Mouse (Mus musculus) CH12F3 (cell line): ENCODE measurements around the gene Evi2.

Experiments
- in situ Hi-C: fragments of 300-500 bp; cut with MboI; formaldehyde crosslinking; loops from 2 replicates; pipeline ENCODE4 v1.14.3; 2020; ENCODE audit warnings: low sequenced_read_pairs

Evi2 gene

DNA sequence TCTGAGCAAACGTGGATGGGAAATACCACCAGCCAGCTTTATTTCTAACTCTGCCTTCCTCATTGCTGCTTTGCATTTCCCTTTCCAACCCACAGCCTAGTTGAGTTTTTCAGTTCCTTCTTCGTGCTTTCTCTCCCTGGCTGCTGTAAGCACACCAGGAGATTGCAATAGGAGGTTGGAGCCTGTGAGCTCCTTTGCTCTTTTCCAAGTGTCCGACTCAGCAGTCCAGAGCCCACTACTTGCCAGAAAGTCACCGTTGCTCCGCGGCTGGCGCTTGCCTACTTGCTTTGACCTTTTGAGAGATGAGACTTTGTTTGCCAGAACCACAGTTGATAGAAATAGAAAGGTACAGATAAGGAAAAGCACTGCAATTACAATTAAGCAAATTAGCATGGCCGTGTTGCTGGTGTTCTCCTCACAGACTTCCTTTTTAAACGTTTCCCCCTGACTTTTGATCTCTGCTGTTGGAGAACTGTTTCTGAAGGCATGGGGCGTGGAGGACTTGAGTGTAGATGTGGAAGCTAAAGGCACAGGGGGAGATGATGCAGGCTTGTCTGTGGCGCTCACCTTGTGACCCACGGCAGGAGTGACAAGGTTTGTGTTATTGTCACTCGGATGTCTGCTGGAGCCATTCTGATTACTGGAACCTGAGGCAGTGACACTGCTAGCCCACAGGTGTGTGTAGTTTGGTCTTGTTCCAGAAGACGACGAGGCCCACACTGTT, 3.2 kb downstream of the Evi2 start:
- in situ Hi-C loops, result no loop called here

DNA sequence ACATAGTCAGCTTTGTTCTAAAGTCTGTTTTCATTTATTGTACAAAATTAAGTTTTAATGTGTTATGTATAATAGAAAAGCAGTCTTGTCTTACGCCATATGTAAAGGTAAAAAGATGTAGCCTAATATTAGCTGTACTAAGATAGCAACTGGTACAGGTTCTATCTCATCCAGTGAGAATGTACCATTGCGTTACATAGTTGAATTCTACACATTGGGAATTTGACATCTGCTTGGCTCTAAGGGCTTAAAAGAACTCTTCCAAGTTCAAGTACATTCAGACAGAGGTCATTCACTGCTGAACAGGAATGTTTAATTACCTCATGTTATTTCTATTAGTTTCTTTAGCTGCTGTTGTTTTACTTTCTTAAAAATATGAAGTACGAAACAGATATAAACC, 3.8 kb downstream of the Evi2 start:
- in situ Hi-C loops, result no loop called here

DNA sequence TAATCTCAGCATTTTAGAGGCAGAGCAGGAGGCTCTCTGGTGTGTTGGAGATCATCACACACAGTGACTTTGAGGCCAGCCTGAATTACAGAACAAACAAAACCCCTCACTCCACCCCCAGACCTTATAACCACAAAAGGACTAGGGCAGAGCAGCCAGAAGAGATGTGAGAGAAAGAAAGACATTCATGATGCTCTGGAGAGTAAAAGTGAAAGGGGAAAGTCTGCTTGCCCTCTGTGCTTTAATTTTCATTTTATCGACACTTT, 6.1 kb downstream of the Evi2 start:
- in situ Hi-C loops, result no loop called here

DNA sequence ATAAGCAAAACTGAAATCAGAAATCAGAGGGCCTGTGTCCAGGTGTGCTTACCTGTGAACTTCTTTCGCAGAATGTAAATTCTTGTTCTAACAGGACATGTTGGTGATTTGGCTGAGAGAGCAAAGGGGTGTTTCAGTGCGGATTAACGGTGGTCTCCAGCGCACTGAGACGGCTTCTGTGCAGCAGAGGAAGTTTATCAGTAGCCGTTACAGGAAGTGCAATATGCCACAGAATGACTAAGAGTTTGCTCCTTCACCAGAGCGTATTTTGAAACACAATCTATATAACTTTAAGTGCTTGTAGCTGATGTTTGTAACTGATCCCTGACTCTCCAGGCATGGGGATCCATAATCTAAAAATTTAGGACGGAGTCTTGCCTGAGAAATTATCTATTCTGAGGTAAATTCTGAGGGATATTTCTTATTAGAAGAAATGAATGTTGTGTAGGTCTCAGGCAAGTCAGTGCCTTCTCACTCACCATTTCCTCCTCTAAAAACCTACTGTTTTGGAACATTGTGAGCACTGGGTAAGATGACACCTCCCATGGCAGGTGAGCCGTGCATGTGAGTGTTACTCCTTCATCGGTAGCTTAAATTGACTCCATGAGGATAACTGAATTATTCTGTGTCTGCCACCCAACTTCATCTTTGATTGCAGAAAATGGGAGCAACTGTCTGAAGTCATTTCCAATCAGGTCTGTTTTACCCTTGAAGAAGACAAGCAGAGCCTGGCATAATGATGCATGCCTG, 6.7 kb downstream of the Evi2 start, which contains the start of gene Evi2b:
TSS of gene Evi2b (minus strand) at position 203 of the 750 bp plus-strand sequence.
- in situ Hi-C loops, result no loop called here

DNA sequence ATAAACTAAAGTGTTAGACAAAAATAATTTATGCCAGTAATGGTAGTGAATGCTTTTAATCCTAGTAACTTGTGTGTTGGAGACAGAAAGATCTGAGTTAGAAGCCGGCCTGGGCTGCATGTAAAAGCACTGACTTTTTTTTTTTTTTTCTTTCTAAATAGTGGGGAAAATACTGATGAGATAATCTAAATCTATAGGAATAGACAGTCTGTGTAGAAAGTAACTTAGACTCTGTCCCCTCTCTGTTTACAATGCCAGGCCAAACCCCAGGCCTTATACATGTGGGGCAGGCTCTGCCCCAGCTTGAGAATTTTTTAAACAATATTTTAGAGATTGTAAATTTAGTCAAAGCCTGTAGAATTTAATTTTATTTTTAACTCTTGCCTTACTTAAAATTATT, 7.4 kb downstream of the Evi2 start:
- in situ Hi-C loops, result no loop called here

DNA sequence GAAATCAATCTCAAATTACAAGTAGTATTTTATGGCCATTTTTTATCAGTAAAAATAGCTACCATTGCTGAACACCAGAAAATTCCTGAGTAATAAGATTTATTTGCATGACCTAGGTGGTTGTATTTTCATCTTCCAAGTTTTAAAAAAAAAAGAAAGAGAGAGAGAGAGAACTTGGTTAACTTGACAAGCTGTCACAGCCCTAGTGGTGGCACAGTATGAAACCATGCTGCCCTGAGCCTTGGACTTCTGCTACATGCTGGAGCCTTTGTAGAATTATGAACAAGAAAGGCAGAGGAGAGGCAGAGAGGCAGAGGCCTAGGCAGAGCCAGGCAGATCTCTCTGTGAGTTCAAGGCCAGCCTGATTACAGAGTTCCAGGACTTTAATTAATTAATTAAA, 8.5 kb downstream of the Evi2 start:
- in situ Hi-C loops, result no loop called here

DNA sequence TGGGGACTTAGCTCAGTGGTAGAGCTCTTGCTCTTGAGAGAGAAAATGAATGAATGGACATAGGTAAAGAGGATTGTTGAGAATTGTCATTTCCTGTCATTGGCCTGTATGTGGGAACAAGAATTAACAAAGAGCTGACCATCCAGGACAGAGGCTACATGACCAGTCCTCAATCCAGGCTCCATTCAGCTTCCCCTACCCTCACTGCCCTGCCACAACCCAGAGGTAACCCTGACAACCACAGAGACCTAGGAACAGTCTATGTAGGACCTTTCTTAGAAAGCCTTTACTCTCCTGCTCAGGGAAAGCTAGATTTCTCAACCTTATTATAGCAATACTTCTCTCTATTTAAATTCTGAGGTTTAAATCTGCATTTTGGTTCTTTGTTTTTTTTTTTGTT, 9.6 kb downstream of the Evi2 start:
- in situ Hi-C loops, result no loop called here

DNA sequence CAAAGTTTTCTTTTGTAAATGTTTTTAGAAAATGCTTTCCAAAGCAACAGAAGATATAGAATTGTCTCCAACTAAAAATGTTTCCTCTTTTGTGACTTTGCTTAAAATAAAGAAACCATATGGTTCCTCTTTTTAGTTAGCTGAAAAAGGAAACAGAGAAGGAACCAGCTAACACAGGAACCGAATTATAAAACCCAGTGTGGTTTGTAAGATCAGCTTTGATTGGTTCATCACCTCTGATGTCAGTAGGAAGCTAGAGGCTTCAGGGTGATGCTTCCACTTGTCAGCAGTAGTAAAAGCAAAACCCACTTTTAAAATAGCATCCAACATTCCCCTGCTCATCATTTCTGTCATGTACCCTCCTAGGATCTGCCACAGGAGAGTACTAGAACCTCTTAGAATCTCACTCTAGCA, 10.5 kb downstream of the Evi2 start:
- in situ Hi-C loops, result no loop called here

DNA sequence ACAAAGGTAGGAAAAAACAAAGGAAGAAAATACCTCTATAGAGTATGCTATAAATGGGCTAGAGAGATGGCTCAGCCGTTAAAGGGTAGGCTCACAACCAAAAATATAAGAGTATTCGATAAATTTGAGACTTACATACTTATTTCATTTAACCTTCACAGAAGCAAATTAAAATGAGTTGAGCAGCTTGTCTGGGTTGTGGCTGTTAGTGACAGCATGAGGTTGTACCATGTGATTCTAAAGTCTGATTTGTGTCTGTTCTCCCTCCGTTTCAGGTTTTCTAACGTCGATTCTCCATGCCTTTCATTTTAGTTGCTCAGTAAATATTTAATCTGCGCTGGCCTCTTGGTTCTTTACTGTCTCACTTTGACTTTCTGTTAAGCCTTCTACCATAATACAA, 11.1 kb downstream of the Evi2 start:
- in situ Hi-C loops, result no loop called here

DNA sequence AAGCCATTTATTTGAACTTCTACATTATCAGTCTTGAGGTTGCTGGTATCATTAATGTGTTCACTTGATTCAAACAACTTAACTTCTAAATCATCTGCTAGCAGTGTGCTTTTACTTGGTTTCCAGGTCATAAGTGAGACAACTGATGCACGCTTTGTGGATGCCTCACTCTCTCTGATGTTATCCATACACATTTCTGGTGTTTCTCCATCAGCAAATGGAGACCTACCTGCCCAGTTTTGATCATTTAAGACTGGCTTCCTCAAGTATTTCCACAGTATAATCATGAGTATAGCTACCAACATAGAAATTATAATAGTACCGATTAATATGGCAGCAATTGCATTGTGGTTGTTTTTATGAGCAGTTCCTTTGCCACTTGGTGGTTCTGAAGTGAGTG, 14.6 kb downstream of the Evi2 start:
- in situ Hi-C loops, result no loop called here

DNA sequence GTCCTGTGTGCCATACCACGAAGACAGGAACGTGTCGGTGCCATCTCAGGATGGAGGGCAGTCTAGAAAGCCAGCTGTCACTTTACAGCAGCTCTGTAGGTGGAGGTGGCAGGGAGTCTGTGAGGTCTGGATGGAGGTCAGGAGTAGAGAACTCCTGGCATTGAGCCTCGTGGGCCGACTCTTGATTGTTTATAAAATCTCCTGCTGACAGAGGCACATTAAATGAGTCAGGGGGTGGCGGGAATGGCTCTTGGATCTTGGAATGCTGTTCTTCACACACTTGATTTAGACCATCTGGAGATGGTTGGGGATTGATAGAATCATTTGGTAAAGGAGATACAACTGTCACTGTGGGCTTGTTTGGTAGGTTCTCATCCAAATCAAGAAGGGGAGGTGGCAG, 15.1 kb downstream of the Evi2 start:
- in situ Hi-C loops, result no loop called here

DNA sequence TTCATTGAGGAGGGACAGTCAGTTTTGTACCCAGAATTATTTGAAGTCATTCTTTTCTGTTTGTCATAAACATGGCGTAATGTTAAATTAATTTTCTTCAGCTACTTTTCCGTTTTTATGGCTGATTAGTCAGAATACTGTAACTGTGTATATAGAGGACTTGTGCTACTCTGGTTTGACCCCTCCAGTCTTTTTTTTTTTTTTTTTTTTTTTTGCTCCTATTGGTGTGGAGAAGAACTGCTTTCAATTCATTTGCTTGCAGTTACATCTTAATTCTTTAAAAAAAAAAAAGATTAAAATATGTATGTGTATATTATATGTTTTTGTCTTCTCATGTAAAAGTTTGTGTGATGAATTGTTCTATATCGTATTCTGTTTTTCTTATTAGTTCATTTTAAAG, 18.4 kb downstream of the Evi2 start:
- in situ Hi-C loops, result no loop called here

DNA sequence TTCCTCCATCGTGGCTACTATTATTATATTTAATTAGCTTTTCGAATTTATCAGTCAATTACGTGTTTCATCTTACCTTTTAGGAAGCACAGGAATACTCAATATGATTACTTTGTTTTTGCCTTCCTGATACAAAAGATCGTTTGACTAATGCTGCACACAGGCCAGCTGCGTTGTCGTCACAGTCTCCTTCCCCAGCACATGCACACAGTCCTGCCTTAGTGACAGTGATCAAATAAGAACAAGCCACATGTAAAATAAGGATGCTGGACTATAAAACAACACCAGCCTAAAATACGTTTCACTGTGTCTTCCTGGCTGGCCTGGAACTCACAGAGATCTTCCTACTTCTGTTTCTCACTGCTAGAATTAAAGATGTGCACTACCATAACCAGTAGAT, 25.9 kb downstream of the Evi2 start:
- in situ Hi-C loops, result no loop called here

DNA sequence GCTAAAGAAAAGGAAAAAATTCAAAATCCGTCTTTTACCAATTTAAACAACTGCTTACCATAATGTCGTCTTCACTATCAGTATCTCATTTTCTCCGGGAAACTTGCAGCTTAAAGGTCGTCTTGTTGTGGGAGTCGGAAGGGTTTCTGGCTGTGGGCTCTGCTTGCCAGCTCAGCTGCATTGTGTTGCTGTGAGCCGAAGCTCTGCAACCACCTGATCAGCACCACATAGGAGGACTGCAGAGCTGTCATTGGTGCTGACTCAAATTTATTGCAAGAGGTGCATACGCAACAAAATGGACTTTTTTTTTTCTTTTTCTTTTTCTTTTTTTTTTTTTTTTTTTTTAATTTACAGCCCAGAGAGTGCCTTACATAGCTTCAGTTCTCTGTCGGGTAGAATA, 26.5 kb downstream of the Evi2 start, which contains the start of gene Omg:
TSS of gene Omg (minus strand) at position 240 of the 400 bp plus-strand sequence.
- in situ Hi-C loops, result no loop called here

DNA sequence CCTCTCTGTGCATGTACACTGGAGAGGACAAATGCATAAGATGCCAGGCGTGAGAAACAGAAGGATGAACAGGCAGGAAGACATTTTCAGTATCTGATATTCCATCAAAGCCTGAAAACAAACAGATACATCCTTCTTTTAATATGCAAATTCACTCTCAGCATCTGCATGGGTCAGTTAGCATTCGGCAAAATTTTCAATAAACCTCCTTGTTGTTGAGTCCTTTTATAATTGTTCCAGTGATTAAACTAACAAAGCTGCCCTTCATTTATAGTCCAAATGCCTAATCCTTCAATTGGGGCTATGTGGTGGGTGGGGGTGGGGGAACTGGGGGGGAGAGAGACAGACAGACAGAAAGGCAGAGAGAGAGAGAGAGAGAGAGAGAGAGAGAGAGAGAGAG, 27.5 kb downstream of the Evi2 start:
- in situ Hi-C loops, result no loop called here

DNA sequence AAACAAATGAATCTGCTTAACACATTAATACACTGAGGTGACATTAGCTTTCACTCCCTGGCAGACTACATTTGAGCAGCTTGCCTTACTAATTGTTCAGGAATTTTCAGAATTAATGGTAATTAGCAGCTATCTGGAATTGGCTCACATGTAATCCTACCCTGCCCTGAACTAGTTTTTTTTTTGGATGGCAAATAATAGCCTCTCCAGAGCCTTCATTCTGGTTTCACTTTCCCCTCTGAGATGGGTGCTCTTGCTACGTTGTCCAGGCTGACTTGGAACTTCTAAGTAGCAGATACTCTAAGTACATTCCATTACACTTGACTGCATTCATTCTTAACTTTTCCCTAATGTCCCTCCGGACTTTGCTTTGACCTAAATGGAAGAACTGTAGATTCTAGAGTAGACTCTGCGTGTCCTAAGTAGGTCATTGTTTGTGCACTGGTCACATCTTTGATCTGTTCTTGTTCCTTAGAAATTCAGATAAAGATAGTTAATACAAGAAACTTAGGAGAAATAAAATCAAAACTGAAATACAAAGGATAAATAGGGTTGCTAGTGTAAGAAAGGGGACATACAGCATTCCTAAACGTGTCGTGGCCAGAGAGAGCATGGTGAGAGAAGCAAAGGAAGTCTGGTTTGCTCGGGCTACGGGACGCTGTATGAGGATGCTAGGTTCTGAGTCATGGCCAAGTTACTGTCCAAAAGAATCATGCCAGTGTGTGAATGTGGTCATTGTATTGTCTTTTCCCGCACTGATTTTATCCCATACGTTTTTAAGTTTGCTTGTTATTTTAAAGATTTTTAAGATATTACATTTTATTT, 35.2 kb downstream of the Evi2 start:
- in situ Hi-C loops, result no loop called here

DNA sequence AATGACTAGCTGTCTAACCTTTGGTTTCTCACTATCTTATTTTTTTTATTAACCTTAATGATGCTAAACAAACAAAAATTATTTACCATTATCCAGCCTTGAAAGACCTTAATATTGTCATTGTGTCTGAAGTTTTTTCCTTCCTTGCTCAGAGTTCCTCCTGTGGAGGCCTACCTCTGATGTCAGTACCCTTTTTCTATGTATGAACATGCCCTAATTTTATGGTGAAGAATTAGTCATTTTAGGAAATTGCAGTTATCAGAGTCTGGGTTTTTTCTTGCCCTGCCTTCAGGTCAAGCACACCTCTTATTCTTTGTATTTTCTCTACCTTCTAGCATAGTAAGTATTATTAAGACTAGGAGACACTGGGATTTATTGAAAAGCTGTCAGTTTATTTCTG, 45.7 kb downstream of the Evi2 start:
- in situ Hi-C loops, result no loop called here

DNA sequence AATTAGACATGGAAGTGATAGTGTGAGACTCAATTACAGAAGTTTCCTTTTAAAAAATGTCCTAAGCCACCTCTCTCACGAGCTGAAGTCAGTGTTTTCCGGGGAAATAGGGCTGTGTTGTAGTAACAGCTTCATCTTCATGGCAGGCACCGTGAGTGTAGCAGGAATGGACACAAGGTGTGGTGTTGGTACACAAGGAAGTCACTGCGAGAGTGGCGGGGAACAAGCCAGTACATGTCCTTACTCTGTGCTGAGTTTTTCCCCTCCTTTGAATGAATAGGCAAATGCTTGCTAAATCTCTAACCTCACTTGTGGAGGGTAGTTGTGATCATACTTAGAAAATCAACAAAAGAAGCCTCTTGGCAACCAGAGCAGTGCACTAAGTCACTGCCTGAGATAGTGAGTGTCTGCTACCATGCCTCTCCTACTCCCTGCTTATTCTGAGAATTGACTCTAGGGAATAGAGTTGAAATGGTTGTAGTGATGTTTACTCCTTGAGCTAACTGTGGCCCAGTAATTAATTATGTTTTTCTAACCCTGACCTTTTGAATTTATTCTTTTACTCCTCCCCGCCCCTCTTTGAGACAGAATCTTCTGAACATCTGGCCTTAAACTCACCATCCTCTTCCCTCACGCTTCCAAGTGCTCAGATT, 46.4 kb downstream of the Evi2 start:
- in situ Hi-C loops, result no loop called here

DNA sequence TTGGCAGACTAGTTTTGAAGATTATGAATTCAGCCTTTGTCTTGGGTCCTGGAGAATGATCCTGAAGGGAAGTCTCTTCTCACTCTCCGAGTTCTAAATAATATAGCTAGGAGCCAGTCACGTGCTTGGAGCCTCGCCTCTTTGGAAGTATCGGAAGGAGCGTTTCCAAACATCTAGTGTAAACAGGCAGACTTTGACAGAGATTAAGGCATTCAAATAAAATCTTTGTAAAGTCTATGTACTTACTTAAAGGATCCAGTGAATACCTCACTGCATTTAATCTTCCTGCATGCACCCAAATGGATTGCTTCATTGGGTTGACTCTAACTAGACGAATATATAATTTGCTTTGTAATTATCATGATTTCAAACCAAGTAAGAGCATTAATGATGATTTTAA, 47.0 kb downstream of the Evi2 start:
- in situ Hi-C loops, result no loop called here

DNA sequence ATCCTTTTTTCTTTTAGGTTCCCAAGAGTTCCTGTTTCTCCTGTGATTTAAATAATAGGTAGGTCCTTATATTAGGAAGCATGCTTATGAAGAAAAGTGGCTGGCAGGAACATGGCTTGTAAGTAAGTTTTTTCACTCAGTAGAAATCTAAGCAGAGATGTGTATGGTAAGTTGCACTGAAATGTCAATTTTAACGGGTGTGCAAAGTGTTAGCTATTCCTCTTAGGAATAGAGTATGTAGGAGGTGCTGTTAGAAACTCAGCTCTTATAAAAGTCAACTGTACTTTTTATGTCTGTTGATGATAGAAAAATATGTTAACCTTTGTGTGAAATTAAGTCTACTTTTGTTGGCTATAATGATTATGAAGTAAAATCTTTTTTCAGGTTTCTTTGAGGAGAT, 62.3 kb downstream of the Evi2 start:
- in situ Hi-C loops, result no loop called here
